Mouse (Mus musculus) left cerebral cortex, adult 11 months (tissue): ENCODE data around the gene Zfyve27.

ENCODE experiments used
- DNase-seq: peaks from one replicate; pipeline ENCODE4 v3.0.0; 2022; ENCODE audit warnings: low spot score

Zfyve27 gene

GRCm38 (mm10) chr19:42238341-42238715, 74.6 kb downstream of the Zfyve27 start:
- no peak for DNase-seq

GRCm38 (mm10) chr19:42240881-42241280, 77.1 kb downstream of the Zfyve27 start:
- no peak for DNase-seq

GRCm38 (mm10) chr19:42243401-42243800, 79.7 kb downstream of the Zfyve27 start:
- no peak for DNase-seq
